Mouse (Mus musculus): ENCODE measurements at regions not wholly inside any gene's neighbourhood (a gene's known extent, or its start where the extent isn't known, plus 50 kb on each side); places are given as distances from the start of the nearest gene placed in this dataset.

GRCm38 (mm10) chr2:48445898-48446604 lies 367.9 kb upstream of the Acvr2a start:
- peaks cover 29% of the 10 kb centered on the region for H3K4me1 ChIP-seq
- H3K27ac ChIP-seq, result no peak overlapping the region
- no peak overlapping the region for H3K4me3 ChIP-seq
- 36% methylated on average over 5 of the region's 5 CpGs for WGBS
- no peak for DNase-seq (ENCODE audit: low spot score)
- no peaks in the 10 kb centered on the region for H3K36me3 ChIP-seq
- no peaks in the 10 kb centered on the region for H3K9me3 ChIP-seq (replicated peaks)
- H3K27me3 ChIP-seq (ENCODE audit: low read depth, poor library complexity, severe bottlenecking), result no peaks in the 10 kb centered on the region

- H3K4me1 ChIP-seq, result peaks cover 23% of the 10 kb centered on the region
- H3K36me3 ChIP-seq, result no peaks in the 10 kb centered on the region
- DNase-seq (ENCODE audit: low spot score), result no peak
- no peak overlapping the region for H3K27ac ChIP-seq
- no peaks in the 10 kb centered on the region for H3K9me3 ChIP-seq (replicated peaks)
- 85% methylated on average over 5 of the region's 5 CpGs for WGBS
- no peaks in the 10 kb centered on the region for H3K27me3 ChIP-seq (ENCODE audit: low read depth, poor library complexity, severe bottlenecking)
- no peak overlapping the region for H3K4me3 ChIP-seq
Observed at GRCm38 (mm10) chr2:48446617-48447016, 367.3 kb upstream of the Acvr2a start.

- Histone ChIP-seq H3K9me3 (replicated peaks) (no peaks in the 10 kb centered on the region), H3K27ac (no peak overlapping the region), H3K36me3 (no peaks in the 10 kb centered on the region), H3K27me3 (ENCODE audit: low read depth, poor library complexity, severe bottlenecking) (no peaks in the 10 kb centered on the region), H3K4me1 (peaks cover 14% of the 10 kb centered on the region), H3K4me3 (no peak overlapping the region)
- WGBS, result 92% methylated on average over 7 of the region's 7 CpGs
- no peak for DNase-seq (ENCODE audit: low spot score)
Observed at GRCm38 (mm10) chr2:48449165-48449842, 364.6 kb upstream of the Acvr2a start.

- no peak overlapping the region for H3K27ac ChIP-seq
- H3K9me3 ChIP-seq (replicated peaks), result no peaks in the 10 kb centered on the region
- no peaks in the 10 kb centered on the region for H3K4me1 ChIP-seq
- no peak overlapping the region for H3K4me3 ChIP-seq
- no peaks in the 10 kb centered on the region for H3K27me3 ChIP-seq (ENCODE audit: low read depth, poor library complexity, severe bottlenecking)
- no peaks in the 10 kb centered on the region for H3K36me3 ChIP-seq
- WGBS, result 49% methylated on average over 7 of the region's 7 CpGs
- DNase-seq (ENCODE audit: low spot score), result no peak
Observed at GRCm38 (mm10) chr2:48456072-48457040, 357.6 kb upstream of the Acvr2a start.

GRCm38 (mm10) chr2:48457117-48457516 lies 356.8 kb upstream of the Acvr2a start:
- no peak for DNase-seq (ENCODE audit: low spot score)
- 75% methylated on average over 4 of the region's 4 CpGs for WGBS
- Histone ChIP-seq H3K9me3 (replicated peaks) (no peaks in the 10 kb centered on the region), H3K4me3 (no peak overlapping the region), H3K4me1 (no peaks in the 10 kb centered on the region), H3K27me3 (ENCODE audit: low read depth, poor library complexity, severe bottlenecking) (no peaks in the 10 kb centered on the region), H3K36me3 (no peaks in the 10 kb centered on the region), H3K27ac (no peak overlapping the region)

GRCm38 (mm10) chr2:48465483-48465882 lies 348.4 kb upstream of the Acvr2a start:
- no peak for DNase-seq (ENCODE audit: low spot score)
- H3K4me3 ChIP-seq, result no peak overlapping the region
- no peaks in the 10 kb centered on the region for H3K9me3 ChIP-seq (replicated peaks)
- WGBS, result 91% methylated on average over 4 of the region's 4 CpGs
- H3K36me3 ChIP-seq, result no peaks in the 10 kb centered on the region
- no peak overlapping the region for H3K27ac ChIP-seq
- peaks cover 3% of the 10 kb centered on the region; the same call in 1 of the 2 replicates for H3K4me1 ChIP-seq
- no peaks in the 10 kb centered on the region for H3K27me3 ChIP-seq (ENCODE audit: low read depth, poor library complexity, severe bottlenecking)

GRCm38 (mm10) chr2:48468895-48469294 lies 345.0 kb upstream of the Acvr2a start:
- Histone ChIP-seq H3K36me3 (no peaks in the 10 kb centered on the region), H3K4me1 (peaks cover 3% of the 10 kb centered on the region; the same call in 1 of the 2 replicates), H3K27ac (no peak overlapping the region), H3K9me3 (replicated peaks) (no peaks in the 10 kb centered on the region), H3K4me3 (no peak overlapping the region), H3K27me3 (ENCODE audit: low read depth, poor library complexity, severe bottlenecking) (no peaks in the 10 kb centered on the region)
- DNase-seq (ENCODE audit: low spot score), result no peak
- WGBS, result 91% methylated on average over 4 of the region's 4 CpGs

- no peak overlapping the region for H3K27ac ChIP-seq
- peaks cover 3% of the 10 kb centered on the region; the same call in 1 of the 2 replicates for H3K4me1 ChIP-seq
- WGBS, result 96% methylated on average over 4 of the region's 4 CpGs
- no peaks in the 10 kb centered on the region for H3K9me3 ChIP-seq (replicated peaks)
- no peaks in the 10 kb centered on the region for H3K27me3 ChIP-seq (ENCODE audit: low read depth, poor library complexity, severe bottlenecking)
- no peak for DNase-seq (ENCODE audit: low spot score)
- no peak overlapping the region for H3K4me3 ChIP-seq
- no peaks in the 10 kb centered on the region for H3K36me3 ChIP-seq
Observed at GRCm38 (mm10) chr2:48469357-48469756, 344.6 kb upstream of the Acvr2a start.

GRCm38 (mm10) chr2:48473102-48473501 lies 340.8 kb upstream of the Acvr2a start:
- no peak for DNase-seq (ENCODE audit: low spot score)
- Histone ChIP-seq H3K36me3 (no peaks in the 10 kb centered on the region), H3K9me3 (replicated peaks) (no peaks in the 10 kb centered on the region), H3K4me1 (no peaks in the 10 kb centered on the region), H3K27me3 (ENCODE audit: low read depth, poor library complexity, severe bottlenecking) (no peaks in the 10 kb centered on the region), H3K27ac (no peak overlapping the region), H3K4me3 (no peak overlapping the region)
- WGBS, result 67% methylated on average over 3 of the region's 3 CpGs

GRCm38 (mm10) chr2:48474642-48475041 lies 339.3 kb upstream of the Acvr2a start:
- no peaks in the 10 kb centered on the region for H3K27me3 ChIP-seq (ENCODE audit: low read depth, poor library complexity, severe bottlenecking)
- H3K27ac ChIP-seq, result no peak overlapping the region
- no peaks in the 10 kb centered on the region for H3K9me3 ChIP-seq (replicated peaks)
- no peak overlapping the region for H3K4me3 ChIP-seq
- no peaks in the 10 kb centered on the region for H3K4me1 ChIP-seq
- no peaks in the 10 kb centered on the region for H3K36me3 ChIP-seq
- 91% methylated on average over 4 of the region's 4 CpGs for WGBS
- no peak for DNase-seq (ENCODE audit: low spot score)

- Histone ChIP-seq H3K27me3 (ENCODE audit: low read depth, poor library complexity, severe bottlenecking) (no peaks in the 10 kb centered on the region), H3K36me3 (no peaks in the 10 kb centered on the region), H3K4me3 (no peak overlapping the region), H3K4me1 (peaks cover 15% of the 10 kb centered on the region), H3K9me3 (replicated peaks) (no peaks in the 10 kb centered on the region), H3K27ac (no peak overlapping the region)
- WGBS, result 65% methylated on average over 3 of the region's 3 CpGs
- no peak for DNase-seq (ENCODE audit: low spot score)
Observed at GRCm38 (mm10) chr2:48476777-48477176, 337.1 kb upstream of the Acvr2a start.

- no peaks in the 10 kb centered on the region for H3K27me3 ChIP-seq (ENCODE audit: low read depth, poor library complexity, severe bottlenecking)
- H3K4me1 ChIP-seq, result peaks cover 15% of the 10 kb centered on the region
- no peak overlapping the region for H3K4me3 ChIP-seq
- DNase-seq (ENCODE audit: low spot score), result no peak
- 93% methylated on average over 2 of the region's 2 CpGs for WGBS
- H3K9me3 ChIP-seq (replicated peaks), result no peaks in the 10 kb centered on the region
- H3K36me3 ChIP-seq, result no peaks in the 10 kb centered on the region
- H3K27ac ChIP-seq, result no peak overlapping the region
Observed at GRCm38 (mm10) chr2:48477336-48477735, 336.6 kb upstream of the Acvr2a start.

- DNase-seq (ENCODE audit: low spot score), result no peak
- no peak overlapping the region for H3K27ac ChIP-seq
- WGBS, result 94% methylated on average over 1 of the region's 1 CpGs
Observed at GRCm38 (mm10) chr2:48479601-48480000, 334.3 kb upstream of the Acvr2a start.

More at GRCm38 (mm10) chr2:48479601-48480000, 334.3 kb upstream of the Acvr2a start:
- Histone ChIP-seq H3K27me3 (ENCODE audit: low read depth, poor library complexity, severe bottlenecking) (no peaks in the 10 kb centered on the region), H3K36me3 (no peaks in the 10 kb centered on the region), H3K9me3 (replicated peaks) (no peaks in the 10 kb centered on the region), H3K4me3 (no peak overlapping the region), H3K4me1 (peaks cover 15% of the 10 kb centered on the region)
